Mouse (Mus musculus) telencephalon, adult 2 months (tissue): ENCODE results near the gene Slc25a28.

Source experiments
- DNase-seq: peaks from one replicate; pipeline ENCODE4 v3.0.0-alpha.2; 2011; ENCODE audit warnings: low read depth, low spot score

The Slc25a28 gene

DNA sequence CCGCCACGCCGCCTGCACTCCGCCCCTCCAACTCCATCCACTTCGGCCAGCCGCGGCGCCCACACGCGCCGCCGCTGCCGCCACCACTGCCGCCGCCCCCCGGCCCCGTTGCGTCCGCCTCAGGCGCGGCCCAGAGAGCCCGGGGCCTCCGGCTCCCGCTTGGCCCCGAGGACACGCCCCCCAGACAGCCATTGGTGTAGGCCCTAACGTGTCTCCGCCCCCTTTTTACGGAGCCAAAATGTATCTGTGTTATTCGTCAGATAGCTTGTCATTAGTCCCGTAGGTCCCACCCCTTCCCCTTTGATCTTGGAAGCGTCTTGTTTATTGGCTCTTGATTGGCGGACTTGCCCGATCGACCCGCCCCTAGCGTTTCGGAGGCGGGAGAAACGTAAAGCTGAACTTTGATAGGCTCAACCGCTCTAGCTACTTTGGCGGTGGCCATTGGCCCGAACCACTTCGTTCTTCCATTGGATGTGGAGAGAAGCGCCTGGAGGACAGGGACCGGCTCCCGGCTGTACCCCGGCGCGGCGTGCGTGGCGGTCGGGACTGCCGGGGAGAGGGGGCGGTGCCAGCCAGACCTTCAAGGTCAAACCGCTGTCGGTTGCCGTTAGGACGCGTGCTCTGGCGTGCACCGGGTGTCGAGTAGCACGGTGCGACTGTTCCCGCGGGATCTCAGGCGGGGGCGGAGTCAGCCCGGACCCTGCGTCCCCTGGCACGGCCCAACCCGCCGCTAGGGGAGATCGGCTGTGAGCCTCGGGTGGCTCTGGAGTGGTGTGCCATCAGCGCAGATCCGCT lies at the start of gene Slc25a28:
Gene Slc25a28, minus strand, starts transcription at position 152 of the 795 bp plus-strand sequence.
- DNase-seq = peak; percentile 100

DNA sequence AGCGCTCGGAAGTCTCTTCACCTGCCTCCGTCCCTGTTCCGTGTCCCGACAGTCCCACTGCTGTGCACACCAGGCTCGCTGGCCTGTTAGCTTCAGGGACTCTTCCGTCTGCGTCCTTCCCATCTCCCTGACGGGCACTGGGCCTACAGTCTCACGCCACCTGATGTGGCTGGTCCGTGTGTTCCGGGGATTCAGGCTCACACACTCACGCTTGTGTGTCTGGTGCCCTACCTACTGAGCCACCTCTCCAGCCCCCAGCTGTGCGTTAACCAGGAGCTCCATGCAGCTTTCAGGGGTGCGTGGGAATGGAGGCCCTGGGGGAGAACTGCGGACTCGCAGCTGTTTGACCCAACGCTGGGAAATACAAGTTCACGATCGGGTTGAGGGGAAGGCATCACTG lies 49.5 kb upstream of the Slc25a28 start:
- DNase-seq = no peak

- DNase-seq = no peak
These were observed 48.8 kb upstream of the Slc25a28 start for GRCm38 (mm10) chr19:43723501-43723900.

GRCm38 (mm10) chr19:43722891-43723290 lies 48.2 kb upstream of the Slc25a28 start:
- no peak for DNase-seq

DNA sequence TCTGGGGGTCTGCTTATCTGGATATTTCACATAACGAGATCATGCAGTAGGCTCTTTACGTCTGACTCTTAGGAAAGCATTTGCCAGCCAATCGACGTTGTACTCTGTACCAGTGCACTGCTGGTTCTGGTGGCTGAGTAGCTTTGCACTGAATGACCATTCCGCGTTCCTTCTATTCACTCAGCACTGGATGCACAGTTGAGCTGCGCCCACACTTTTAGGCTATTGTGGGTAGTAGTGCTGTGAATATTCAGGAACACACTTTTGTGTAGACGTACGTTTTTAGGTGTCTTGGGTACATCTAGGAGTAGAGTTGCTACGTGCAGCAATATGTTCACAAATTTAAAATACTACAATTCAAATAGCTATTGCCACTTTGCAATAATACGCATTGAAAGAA lies 45.4 kb upstream of the Slc25a28 start:
- no peak for DNase-seq

- DNase-seq = no peak
These were observed 37.3 kb upstream of the Slc25a28 start for GRCm38 (mm10) chr19:43711971-43712370.

DNA sequence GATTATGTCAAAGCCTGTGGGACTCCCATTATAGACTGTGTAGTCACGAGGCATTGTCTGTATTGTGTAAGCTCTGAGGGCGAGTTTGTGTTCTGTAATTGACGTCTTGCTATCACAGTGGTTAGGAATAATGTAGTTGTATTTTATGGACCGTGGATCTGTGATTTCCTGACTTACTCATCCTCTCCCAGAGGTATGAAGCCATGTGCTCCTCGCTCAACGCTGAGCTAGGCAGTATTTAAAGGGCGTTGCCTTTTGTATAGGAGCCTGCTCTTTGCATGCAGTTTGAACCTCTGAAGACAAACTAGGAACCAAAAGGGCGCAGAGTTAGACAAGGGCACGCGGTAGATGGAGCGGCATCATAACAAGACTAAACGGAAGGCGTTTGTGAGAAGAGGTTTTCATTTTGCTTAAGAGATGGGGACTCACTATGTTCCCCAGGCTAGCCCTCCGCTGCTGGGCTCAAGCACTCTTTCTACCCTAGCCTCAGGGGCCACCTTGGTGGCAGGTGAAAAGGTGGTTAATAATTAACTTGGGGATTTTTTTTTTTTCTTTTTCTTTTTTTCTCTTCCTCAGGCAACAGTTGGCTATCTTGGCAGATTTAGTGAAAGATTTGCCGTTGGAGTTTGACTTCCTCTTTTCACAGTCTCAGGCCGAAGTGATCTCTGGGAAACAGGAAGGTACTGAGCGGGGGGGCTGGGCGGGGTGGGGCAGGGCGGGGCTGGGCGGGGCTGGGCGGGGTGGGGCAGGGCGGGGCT lies 36.7 kb upstream of the Slc25a28 start:
- no peak for DNase-seq

DNA sequence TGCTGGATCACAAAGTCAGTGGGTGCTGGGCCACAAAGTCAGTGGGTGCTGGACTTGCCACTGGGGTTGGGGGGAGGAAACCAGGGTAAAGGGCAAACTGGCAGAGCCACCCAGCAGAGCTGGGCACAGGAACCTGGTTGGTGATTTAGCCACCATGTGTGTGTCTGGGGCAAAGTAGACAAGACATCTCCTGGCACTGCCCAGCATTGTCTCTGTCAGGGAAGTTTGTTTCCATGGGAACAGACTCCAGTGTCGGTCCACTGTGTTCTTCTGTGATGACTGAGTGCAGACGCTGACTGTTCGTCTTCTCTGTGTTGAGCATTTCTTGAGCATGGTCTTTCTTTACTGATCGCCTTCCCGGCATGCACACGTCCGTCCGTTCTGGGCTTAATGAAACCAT lies 34.6 kb upstream of the Slc25a28 start:
- DNase-seq = no peak

DNA sequence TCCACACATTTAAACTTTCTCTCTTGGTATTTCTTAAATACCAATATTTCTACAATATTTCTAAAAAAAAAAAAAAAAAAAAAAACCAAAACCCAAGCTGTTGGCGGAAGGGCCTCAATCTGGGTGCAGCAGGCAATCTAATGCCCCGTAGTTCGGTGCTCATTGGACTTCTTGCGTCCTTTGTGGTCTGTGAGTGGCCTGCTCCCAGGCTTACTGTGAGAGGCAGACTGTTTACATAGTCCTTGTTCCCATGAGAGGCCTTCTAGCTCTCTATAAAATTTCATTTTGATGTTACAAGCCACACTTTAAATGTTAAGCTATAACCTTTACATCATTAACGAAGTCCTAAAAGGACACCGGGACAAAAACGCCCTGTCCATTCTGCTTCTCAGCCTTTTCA lies 33.5 kb upstream of the Slc25a28 start:
- DNase-seq = no peak

- DNase-seq = no peak
These were observed 30.3 kb upstream of the Slc25a28 start for GRCm38 (mm10) chr19:43704787-43705497.

GRCm38 (mm10) chr19:43704211-43704610 lies 29.5 kb upstream of the Slc25a28 start:
- no peak for DNase-seq

DNA sequence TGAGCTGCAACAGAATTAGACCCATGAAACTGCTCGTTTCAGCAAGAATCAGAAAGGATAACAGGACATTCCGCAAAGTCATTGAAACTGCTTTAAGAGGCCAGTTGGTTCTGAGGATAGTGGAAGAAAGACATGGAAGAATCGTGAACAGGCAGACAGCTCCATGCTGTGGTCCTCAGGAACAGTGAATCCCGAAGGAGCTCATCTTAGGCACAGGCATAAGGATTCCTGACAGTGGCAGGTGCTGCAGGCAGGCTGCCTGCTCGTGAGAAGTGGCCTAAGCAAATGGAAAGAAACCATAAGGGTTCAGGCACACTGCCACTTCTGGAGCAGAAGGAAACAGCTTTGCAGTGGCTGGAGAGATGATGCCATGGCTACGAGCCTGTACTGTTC lies 25.1 kb upstream of the Slc25a28 start:
- peak; percentile 54 for DNase-seq

DNA sequence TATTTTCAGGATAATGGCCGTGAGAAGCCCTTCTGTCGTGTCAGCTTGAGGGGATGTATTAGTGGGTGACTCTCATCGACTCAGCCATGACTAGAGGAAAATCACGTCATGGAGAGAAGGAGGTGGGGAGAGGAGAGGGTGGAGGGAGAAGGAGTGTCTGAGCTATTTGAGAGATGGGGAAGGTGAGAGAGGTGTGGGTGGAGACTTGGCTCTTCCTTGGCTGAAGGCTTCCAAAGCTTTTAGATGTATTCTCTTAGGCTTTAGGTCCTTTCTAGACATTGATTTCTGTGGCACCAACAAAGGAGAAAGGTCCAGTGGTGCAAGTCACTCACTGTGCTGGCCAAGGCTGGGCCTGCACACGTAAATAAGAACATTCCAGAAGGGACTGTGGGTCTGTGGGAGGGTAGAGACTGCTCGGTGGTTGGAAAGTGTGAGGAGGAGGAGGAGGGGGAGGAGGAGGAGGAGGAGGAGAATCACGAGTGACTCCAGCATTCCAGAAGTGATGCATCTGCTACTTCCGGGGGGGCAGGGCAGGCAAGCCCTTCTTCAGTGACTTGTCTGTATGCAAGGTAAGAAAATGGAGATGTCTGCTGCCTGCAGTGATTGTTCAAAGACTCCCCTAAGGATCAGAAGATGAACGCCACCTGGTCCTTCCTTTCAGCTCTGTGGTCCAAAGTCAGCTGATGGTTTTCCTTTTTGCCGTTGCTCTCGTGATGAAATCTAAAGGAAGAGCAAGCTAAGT lies 24.5 kb upstream of the Slc25a28 start:
- DNase-seq = peak; percentile 85

- no peak for DNase-seq
These were observed 23.1 kb upstream of the Slc25a28 start for GRCm38 (mm10) chr19:43697666-43698370.

DNA sequence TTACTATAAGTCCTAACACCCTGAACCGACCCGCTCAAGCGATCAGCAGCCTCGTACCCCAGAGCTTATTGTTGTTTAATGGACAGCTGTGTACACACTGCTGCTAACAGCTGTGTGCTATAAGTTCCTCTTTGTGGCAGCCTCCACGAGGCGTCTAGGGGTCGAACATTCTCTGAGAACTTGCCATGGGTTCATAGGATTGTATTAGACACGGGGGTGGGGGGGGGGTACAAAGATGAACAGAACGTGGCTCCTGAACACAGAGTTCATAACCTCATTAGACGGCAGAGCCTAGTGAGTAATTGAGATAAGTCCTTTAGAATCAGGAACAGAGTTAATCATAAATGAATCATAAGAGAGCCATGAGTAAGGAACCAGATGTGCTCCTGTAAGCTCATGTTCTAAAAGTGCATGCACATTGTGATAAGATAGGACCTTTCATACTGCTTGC lies 20.9 kb upstream of the Slc25a28 start:
- no peak for DNase-seq

DNA sequence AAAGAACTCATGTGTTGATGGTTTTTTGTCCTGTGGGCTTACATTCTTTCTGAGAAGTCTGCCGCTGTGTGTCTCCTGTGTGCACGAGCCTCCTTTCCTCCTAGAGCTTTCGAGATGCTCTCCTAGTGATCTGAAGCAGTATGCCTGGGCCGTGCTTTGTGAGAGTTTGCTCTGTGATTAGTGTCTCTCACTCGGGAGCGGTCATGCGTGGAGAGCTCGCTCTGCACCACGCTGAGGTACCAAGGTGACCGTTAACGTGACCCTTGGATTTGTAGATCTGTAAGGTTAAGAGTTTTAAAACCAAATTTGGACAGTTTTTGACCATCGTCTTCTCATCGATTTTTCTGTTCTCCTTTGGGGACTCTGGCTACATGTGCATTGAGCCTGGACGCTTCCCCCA lies 18.1 kb upstream of the Slc25a28 start:
- DNase-seq = no peak

- peak; percentile 96 for DNase-seq
These were observed 15.0 kb upstream of the Slc25a28 start, which contains the start of gene Entpd7 for GRCm38 (mm10) chr19:43689419-43690246. Gene Entpd7, plus strand, starts transcription at chr19:43689672.

DNA sequence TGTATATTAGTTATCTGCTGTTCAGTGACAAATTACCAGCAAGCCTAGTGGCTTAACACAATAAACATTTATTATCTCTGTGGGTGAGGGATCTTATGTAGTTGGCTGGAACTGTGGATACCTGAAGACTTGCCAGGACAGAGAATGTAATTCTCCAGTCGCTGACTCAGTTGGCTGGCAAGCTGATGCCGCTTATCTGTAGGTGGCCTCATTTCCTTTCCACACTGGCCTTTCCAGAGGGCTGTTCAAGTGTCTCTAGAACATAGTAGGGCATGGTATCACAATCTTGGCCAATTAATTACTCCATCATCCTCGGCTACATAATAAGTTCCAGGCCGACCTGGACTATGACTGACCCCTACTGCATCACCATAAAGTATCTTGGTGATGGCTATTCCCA lies 6.9 kb upstream of the Slc25a28 start:
- DNase-seq = no peak

- DNase-seq = no peak
These were observed 4.8 kb upstream of the Slc25a28 start for GRCm38 (mm10) chr19:43679474-43679981.
